Mouse (Mus musculus) heart, postnatal 10 days (tissue): Measurements from ENCODE around the gene Col18a1. TPM values are rescaled to one million over a fixed set of nuclear protein-coding genes. Genes with fewer than 3 reads are reported as not detected.
A peak's percentile ranks its signal among the peaks of the same experiment; 100 is the strongest.

Source experiments
- DNase-seq, 2 experiments: peaks; one replicate each; pipeline ENCODE4 v3.0.0; 2021
- intact Hi-C: fragments of 180-260 bp; cut with DNase I; formaldehyde crosslinking; loops from one replicate; pipeline ENCODE4 v1.15.1; 2025
- total RNA-seq, 2 experiments: library from RNA; stranded (reverse); gene quantifications; 2 replicates each; pipeline ENCODE4 v1.2.3; 2021

The Col18a1 gene
- total RNA-seq, 2 experiments from 2014 or later = 49.9 to 53.2 TPM

GRCm38 (mm10) chr10:77116537-77117455, 49.6 kb downstream of the Col18a1 start:
- peak; percentile 33 to 38 for DNase-seq
- intact Hi-C loops = no loop called here

DNA sequence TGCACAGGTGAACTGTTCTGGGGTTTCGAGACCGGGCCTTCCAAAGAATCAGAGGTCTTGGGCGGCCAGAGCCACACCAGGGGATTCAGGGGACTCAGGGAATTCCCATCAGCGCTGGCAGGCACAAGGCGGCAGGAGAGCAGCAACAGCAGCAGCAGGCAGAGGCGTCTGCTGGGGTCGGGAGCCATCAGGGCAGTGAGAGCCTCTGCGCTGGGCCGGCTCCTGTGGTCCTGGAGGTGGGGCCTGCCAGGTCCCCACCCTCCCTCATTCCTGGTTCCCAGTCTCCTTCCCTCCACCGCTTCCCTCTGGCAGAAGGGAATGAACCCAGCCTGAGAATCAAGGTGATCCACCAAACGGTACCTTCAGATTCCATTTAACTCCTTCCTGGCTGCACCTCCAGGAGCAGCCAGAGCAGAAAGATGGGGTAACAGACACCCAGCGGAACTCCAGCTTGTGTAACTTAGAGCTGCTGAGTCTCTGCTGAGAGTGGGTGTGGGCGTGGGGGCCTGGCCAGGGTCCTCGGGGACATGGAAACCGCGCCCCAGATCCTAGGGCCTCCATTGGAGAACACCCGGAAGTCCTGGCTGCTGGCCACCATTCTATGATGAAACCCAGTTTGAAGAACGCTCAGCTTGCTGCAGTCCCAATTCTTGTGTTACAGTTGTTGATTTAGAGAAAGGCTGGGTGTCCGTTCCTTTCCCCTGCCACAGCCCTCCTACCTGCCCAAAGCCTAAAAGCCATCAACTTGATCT, 52.7 kb downstream of the Col18a1 start:
- peak; percentile 77 to 79 for DNase-seq
- intact Hi-C loops = no loop called here

DNA sequence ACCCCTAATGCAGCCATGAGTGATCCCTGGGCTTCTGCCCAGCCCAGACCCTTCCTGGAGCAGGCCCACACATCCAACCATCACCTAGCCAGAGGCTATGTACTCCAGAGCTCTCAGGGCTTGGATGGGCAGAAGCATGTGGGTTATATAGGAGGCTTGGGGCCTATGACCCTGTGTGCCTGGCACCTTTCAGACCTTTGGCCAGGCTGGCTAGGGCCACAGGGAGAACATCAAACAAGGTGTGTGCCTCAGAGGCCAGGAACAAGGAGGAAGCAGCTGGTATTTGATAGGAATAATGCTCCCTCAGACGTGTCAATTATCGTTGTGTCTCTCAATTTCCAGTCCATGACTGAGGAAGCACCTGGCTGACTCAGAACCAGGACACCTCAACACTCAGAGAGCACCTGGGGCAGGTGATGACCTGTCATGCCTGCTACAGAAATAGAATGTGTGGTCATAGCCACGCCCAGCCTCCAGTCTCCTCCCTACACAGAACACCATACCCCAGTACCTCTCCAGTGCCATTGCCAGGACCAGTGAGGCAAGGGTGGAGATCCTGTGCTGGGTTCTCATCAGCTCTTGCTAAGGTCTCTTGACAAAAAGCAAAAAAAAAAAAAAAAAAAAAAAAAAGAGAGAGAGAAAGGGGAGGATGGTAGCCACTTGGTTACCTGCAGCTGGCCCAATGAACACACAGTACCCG, 54.6 kb downstream of the Col18a1 start:
- intact Hi-C loops = no loop called here
- no peak for DNase-seq

- DNase-seq = no peak
- intact Hi-C loops = no loop called here
Measured at GRCm38 (mm10) chr10:77110843-77111242, 55.5 kb downstream of the Col18a1 start.

DNA sequence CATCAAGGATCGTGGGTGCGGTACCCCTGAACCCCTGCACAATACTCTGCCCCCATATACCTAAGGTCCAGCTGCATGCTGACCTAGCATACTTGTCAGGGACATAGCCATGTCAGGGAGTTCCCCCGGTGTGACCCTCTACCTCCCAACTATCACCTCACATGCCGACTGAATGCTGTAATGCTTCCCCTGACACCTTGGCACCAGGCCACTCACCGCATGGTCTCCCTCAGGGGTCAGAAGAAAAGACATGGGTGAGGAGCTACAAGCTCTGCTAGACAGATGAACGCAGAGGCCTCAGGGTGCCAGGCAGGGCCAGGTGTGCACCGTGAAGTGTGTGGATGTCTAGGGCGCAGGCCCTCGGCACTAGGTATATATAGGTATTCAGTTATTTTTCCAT, 56.3 kb downstream of the Col18a1 start:
- DNase-seq = peak in 1 of 2 experiments; percentile 49

GRCm38 (mm10) chr10:77108106-77108505, 58.2 kb downstream of the Col18a1 start:
- no peak for DNase-seq
- intact Hi-C loops = no loop called here

More for the DNA sequence above, 56.3 kb downstream of the Col18a1 start:
- intact Hi-C loops = no loop called here

DNA sequence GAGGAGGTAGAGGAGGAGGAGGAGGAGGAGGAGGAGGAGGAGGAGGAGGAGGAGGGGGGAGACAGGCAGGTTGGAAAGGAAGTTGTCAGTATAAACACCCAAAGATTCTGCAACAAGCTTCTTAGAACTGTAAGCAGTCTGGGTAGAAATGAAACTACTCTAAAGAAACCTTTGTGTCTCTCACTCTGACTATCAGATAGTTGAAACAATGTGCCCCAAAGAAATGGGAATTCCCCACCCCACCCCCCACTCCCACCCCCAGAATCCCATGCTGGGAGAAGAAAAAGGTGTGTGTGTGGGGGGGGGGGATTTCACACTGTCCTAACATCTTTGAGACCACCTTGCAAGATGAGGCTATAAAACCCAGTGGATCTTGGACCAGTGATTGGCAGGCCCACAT, 62.0 kb downstream of the Col18a1 start:
- intact Hi-C loops = no loop called here
- DNase-seq = no peak

- no peak for DNase-seq
- intact Hi-C loops = no loop called here
Measured at GRCm38 (mm10) chr10:77103689-77104088, 62.7 kb downstream of the Col18a1 start.

DNA sequence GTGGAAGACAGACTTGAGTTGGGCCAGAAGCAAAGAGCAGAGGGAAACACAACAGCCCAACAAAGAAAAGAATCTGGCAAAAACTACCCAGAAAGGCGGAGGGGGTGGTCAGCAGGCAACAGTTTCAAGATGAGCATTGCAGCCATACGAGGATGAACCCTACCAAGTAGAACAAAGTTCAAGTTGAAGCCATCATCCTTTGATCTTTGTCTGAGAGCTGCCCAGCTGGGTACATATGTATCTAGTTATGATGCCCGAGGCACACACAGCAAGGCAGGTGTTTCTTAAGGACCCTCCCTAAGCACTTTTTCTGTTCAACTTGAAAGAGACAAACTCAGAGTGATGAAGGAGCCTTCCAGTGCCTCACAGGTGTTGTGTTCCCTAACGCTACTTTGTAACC, 66.6 kb downstream of the Col18a1 start:
- no peak for DNase-seq
- intact Hi-C loops = no loop called here

DNA sequence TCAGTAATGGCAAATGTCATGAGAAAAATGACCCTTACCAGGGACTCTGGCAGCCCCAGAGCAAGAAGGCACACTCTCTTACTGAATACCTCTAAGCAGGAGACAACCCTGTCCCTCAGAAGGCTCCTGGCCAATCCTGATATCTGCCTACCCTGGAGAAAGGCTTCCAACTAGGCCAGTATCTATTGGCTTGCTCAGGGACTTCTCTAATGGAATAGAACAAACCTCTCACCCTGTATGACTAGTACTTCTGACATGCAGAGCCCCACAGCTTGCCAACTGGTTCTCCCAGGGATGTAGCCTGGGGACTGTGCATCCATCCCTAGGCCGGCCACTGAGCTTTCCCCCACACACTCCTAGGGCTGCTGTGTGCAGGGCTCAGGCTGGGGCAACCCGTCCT, 67.7 kb downstream of the Col18a1 start:
- intact Hi-C loops = no loop called here
- DNase-seq = peak; percentile 47 to 56

DNA sequence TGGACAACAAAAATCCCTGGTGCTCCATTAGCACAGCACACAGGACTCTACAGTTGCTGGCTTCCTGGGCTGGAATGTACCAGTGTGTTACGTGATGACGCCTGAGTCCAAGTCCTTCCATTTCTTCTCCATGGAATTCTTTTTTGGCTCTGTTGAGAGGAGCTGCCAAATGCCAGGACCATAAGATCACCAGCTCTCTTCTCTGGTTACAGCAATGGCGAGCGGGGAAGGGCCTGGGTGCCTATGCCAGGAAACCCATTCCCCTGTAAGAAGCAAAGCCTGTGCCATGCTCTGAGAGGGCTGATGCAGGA, 68.5 kb downstream of the Col18a1 start:
- peak; percentile 50 for DNase-seq
- intact Hi-C loops = no loop called here

- intact Hi-C loops = no loop called here
Measured at GRCm38 (mm10) chr10:77097006-77097889, 69.1 kb downstream of the Col18a1 start.

GRCm38 (mm10) chr10:77095666-77096065, 70.7 kb downstream of the Col18a1 start:
- intact Hi-C loops = no loop called here
- no peak for DNase-seq

More at GRCm38 (mm10) chr10:77097006-77097889, 69.1 kb downstream of the Col18a1 start:
- DNase-seq = no peak

DNA sequence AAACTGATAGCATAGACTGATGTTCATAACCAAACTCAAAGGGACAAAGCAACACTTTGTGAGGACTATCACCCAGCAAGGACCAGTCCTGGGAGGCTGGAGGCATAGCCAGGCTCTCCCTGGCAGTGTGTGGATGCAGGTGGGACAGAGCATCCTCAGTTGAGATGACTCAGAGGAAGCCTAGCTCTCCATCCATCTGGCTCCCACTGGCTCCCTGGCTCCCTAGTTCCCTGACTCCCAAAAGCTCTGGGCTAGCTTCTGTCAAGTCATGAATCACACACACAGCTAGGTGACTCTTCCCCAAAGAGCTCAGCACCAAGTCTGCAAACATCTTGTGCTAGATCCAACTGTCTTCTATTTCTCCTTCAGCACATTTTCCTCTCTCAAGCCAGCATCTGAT, 72.5 kb downstream of the Col18a1 start:
- no peak for DNase-seq
- intact Hi-C loops = no loop called here

GRCm38 (mm10) chr10:77091538-77092097, 74.7 kb downstream of the Col18a1 start:
- DNase-seq = no peak
- intact Hi-C loops = no loop called here

DNA sequence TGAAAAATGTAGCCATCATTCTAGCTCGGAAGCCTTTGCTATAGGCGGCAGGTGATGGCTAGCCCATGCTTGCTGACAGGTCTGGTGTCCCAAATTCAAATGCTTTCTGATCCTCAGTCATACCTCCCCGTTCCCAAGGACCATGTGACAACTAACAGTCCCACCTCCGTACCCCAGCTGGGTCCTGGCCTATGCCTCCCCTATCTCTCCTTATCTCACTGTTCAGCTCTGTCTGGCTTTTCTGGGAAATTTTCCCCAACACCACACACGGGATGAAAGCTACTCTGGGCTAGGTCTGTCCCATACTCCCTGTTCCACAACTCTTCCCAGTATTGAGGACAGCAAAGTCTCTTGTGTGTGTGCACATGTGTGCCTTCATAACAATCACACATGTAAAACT, 76.3 kb downstream of the Col18a1 start:
- intact Hi-C loops = no loop called here
- DNase-seq = no peak

- intact Hi-C loops = loop anchor here (10.0 kb wide), 1 partner anchor 415 kb away; no protein-coding TSS in a partner anchor
- peak; percentile 59 to 72 for DNase-seq
Measured at GRCm38 (mm10) chr10:77089336-77089735, 77.0 kb downstream of the Col18a1 start.

DNA sequence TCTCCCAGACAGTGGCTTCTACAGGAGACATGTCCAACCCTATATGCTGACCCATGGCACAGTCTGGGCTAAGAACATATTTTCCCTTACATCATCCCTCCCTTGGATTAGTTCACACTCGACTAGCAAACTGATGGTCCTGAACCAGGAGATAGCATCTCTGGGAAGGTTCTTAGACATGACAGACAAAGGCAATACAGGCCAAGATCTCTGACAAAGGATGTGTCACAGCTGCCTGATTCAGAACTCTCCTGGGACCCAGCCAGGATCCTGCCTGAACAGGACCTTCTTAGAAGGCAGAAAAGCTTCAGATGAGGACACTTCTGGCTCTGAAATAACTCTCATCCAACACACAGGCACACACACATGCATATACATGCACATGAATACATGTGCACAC, 81.8 kb downstream of the Col18a1 start:
- intact Hi-C loops = loop anchor here (5.0 to 10.0 kb wide), 2 partner anchors 268 to 420 kb away; no protein-coding TSS in a partner anchor
- peak; percentile 53 to 61 for DNase-seq

GRCm38 (mm10) chr10:77082921-77083320, 83.4 kb downstream of the Col18a1 start:
- DNase-seq = no peak
- intact Hi-C loops = loop anchor here (2.0 to 10.0 kb wide), 4 partner anchors 46 to 422 kb away; no protein-coding TSS in a partner anchor

DNA sequence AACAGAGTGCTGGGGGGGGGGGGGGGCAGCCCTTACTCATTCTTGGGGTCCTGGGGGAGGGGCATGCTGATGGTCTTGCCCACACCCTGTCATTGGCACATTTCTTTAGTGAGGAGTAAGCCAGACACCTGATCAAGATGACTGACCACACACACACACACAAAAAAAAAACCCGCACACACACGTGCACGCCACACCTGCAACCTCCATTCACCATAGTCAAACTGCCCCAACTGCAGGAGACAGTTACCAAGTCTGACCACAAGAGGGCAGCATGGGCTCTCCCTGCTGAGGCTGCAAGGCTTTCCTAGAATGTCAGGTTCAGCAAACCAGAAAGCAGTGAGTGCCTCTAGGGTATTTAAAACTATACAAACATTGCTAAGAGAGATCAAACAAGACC, 83.9 kb downstream of the Col18a1 start:
- peak; percentile 80 to 86 for DNase-seq
- intact Hi-C loops = loop anchor here (2.0 to 10.0 kb wide), 4 partner anchors 46 to 422 kb away; no protein-coding TSS in a partner anchor
